Mouse (Mus musculus) liver, adult 2 months (tissue): ENCODE data around the gene Bnipl.

Source experiments
- CTCF ChIP-seq: fragments of 200-500 bp; IDR thresholded peaks from 2 replicates; pipeline ENCODE4 v1.5.1; 2011; ENCODE audit warnings: low read depth, low read length, control low read depth
- POLR2A ChIP-seq: fragments of 200-500 bp; IDR thresholded peaks from 2 replicates; pipeline ENCODE4 v1.6.1; 2011; ENCODE audit warnings: low read length, control low read depth; ENCODE audit not compliant: insufficient read depth; ENCODE audit errors: extremely low read depth

DNA sequence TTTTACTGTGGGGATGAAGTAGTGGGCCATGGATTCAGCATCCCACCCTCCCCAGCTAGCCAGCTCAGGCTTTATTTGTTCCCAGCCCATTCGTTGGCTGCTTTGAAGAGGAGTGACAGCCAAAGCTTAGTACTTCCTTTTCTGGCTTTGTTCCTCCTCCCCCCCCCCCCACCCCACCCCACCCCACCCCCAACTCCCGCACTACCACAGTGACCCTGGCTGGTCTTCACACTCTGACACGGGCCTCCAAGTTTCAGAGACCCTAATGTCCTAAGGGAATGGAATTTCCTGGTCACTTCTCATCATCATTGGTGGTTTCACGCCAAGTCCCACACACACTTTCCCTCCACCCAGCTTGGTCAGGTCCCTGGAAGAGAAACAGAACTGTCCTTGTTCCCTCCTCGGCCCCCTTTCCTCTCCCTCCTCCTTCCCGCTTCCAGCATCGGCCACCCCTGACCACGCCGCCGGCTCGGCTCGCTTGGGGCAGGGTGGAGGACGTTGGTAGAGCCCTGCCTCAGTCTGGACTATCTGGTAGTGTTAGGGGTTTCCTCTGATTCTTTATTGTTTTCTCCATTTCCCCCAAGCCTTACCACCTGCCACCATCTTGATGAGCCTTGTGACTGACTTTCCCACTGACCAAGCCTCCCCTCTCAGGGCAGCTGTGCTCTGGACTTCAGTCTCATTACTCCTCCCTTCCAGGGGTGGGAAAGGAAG, 21.1 kb downstream of the Bnipl start:
- no peak for TF ChIP-seq POLR2A
- no peak for TF ChIP-seq CTCF
